Mouse (Mus musculus) cerebellum, postnatal 25 days (tissue): ENCODE results near the gene Krtap19-3.

ENCODE experiments used
- DNase-seq, 2 experiments: peaks; one replicate each; pipeline ENCODE4 v3.0.0; 2021; ENCODE audit warnings: mixed read lengths in 2 of 2

Krtap19-3 gene

DNA sequence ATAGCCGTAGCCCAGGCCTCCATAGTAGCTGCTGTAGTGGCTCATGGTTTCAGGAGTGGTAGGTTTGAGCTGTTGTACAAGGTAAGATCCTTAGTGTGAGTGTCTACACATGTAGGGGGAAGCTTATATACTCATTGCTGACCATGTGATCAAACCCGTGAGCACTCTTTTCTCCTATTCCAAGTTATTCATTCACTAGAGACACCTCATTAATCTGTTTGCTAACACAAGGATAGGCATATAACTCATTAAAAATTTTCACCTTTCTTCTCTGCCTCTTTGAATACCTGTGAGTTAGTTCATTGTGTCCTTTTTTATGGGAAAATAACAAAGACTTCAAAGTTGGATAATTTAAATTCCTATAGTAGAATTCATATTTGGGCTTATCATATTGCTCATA is at the start of gene Krtap19-3:
Krtap19-3 (minus strand) TSS at position 101 of the 400 bp plus-strand sequence.
- no peak for DNase-seq

DNA sequence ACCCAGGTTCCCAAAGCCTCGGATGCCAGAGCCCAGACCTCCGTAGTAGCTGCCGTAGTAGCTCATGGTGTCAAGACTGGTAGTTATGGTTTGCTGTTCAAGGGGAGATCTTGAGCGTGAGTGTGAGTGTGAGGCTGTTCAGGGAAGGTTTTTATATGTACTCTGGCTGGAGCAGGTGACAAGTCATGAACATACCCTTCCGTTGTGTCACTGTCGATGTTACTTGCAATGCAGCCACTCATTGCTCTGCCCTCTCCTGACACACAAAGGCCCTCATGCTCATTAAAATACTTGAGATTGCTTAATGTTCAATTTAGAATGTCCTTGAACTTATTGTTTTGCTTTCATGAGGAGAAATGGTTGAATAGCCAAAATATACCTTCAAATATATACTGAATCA is 18.5 kb upstream of the Krtap19-3 start, which contains the start of gene Krtap19-5:
Krtap19-5 (minus strand) TSS at position 101 of the 400 bp plus-strand sequence.
- DNase-seq, result no peak

DNA sequence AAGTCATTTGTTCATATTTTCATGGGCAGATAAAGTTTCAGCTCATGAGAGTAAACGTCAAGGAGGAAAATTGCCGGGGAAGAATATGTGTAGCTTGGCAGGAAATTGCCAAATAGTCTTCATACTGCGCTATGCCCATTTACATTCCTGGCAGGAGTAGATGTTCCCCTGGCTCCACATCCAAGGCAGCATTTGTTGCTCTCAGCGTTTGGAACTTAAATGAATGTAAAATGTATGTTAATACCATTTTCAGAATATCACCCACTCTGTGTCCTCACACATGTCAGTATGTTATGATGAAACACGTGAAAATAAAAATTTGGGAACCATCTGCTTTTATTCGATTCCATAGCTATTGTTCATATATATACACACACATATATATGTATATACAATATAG is 9.0 kb upstream of the Krtap19-3 start:
- no peak for DNase-seq

DNA sequence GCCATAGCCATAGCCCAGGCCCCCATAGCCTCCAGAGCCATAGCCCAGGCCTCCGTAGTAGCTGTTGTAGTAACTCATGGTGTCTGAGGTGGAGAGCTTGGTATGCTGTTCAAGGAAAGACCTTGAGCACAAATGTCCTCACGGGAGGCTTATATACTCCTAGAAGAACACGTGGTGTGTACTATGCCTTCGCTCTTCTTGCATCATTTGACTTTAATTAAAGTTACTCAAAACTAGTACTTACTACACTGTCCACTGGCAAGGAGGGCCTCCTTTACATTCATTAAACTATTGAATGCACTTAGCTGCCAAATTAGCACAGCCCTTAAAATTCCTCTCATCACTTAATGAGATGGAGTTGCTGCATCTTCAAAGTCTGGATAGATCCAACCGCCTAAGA is 7.2 kb upstream of the Krtap19-3 start, which contains the start of gene Krtap19-4:
Krtap19-4 (minus strand) TSS at position 101 of the 400 bp plus-strand sequence.
- DNase-seq, result no peak

DNA sequence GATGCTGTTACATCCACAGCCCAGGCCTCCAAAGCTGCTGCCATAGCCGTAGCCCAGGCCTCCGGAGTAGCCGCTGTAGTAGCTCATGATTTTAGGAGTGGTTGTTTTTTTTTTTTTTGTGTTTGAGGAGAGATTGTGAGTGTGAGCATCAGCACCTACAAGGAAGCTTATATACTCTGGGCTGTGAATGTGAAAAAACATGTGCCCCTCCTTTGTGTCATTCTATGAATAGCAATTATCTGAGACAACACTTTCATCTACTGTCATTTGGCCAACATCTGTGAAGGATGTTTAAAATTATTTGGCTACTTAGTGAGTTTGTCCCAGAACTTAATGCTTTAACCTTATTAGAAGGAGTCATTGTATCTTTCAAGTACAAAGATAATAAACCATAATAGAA is 3.7 kb downstream of the Krtap19-3 start, which contains the start of gene Krtap19-2:
Krtap19-2 (minus strand) TSS at position 101 of the 400 bp plus-strand sequence.
- no peak for DNase-seq

DNA sequence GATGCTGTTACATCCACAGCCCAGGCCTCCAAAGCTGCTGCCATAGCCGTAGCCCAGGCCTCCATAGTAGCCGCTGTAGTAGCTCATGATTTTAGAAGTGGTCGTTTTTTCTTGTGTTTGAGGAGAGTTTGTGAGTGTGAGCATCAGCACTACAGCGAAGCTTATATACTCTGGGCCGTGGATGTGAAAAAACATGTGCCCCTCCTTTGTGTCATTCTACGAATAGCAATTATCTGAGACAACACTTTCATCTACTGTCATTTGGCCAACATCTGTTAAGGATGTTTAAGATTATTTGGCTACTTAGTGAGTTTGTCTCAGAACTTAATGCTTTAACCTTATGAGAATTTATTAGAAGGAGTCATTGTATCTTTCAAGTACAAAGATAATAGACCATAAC is 8.5 kb downstream of the Krtap19-3 start, which contains the start of gene Krtap19-1:
Krtap19-1 (minus strand) TSS at position 101 of the 400 bp plus-strand sequence.
- no peak for DNase-seq

DNA sequence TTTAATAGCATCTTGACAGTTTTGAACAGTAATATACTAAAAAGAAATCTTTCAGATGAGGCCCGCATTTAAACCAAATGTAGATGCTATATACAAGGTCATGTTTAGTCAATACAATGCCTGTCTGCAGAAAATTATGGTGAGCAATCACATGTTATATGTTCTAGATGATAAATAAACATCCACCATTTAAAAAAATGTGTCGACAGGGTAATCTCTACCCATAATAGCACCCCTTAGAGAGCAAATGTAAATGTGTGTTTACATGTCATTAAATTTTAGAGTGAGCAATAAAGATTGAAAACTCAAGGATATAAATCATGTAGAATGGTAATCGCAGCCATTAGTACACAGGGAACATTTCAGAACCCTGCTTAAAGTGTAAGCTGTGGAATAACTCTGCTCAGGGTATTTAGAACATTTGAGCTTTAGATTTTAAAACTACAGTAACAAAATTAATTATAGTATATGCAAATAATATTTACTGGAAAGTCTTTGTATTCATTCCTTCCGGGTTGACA is 12.9 kb downstream of the Krtap19-3 start:
- no peak for DNase-seq

DNA sequence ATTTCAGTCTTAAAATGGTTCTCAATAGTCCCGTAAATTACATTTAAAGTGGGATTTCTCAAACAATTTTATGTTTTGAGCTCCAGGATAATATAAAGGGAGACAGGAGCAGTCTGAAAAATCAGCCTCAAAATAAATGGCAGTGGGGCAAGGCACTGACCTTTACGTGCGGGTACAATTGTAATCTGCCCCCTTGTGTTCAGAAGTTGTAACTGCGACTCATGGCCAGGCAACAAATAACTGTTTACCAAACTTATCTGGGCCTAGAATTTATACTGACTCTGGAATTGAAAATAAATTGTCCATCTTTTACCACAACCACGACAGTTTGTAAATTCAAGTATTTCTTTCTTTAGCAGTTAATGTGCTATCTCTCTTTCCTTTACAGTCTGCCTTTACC is 26.4 kb downstream of the Krtap19-3 start:
- peak; percentile 9 to 38 for DNase-seq

DNA sequence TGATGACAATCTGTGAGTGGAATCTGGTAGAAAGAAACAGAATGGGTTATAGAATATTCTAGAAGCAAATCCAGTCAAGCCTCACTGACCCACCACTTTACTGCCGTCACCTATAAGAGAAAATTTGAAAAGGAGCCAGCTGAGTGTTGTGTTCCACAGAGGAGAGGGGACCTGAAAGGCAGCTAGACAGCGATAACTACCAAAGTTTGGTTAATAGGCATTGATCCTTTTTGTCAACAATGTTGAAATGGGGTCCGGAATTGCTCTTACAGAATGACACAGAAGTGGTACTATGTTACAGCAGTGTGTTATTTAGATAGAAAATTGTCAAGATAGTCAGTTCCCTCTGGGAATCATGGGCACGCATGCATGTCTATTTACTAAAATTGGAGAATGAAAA is 29.3 kb downstream of the Krtap19-3 start:
- DNase-seq, result no peak

DNA sequence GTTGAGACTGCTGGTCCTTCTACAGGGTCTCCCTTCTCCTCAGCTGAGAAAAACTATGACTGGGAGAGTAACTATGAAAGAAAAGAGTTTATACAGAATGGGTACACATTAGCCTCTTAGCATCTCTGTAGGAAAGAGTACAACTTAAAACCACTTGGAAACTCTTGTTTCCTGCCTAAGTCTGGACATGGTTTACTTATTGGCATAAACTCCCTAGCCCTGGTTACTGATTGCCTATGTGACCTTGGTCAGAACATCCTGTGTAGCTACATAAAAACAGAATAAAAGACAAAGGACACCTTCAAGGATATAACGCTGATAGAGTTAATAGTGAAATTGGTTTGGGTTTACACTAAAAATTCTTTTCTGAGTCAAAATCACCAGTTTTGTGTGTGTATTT is 30.5 kb downstream of the Krtap19-3 start:
- DNase-seq, result no peak
